Mouse (Mus musculus) stomach, embryonic 14.5 days (tissue): ENCODE data around the gene Zfp609. TPM values are rescaled to one million over a fixed set of nuclear protein-coding genes. Genes with fewer than 3 reads are reported as not detected.

Experiments used
- ATAC-seq: fragments of 200-750 bp; cut with Nextera tagmentation; 2 replicates; pipeline ENCODE4 v1.8.0; 2017; ENCODE audit warnings: low read depth, moderate TSS enrichment; ENCODE audit not compliant: insufficient number of reproducible peaks, insufficient read depth, low FRiP score
- H3K27ac ChIP-seq: fragments of 300-500 bp; sonication (generic); 2 replicates; pipeline ENCODE4 v1.5.1; 2014; ENCODE audit warnings: mild to moderate bottlenecking, low read length, moderate library complexity, mixed read lengths
- H3K27me3 ChIP-seq: fragments of 300-500 bp; sonication (generic); 2 replicates; pipeline ENCODE4 v1.6.1; 2014; ENCODE audit warnings: low read length, control low read depth, mixed read lengths; ENCODE audit not compliant: control insufficient read depth, insufficient read depth
- H3K36me3 ChIP-seq: fragments of 300-500 bp; sonication (generic); 2 replicates; pipeline ENCODE4 v1.6.1; 2014; ENCODE audit warnings: mild to moderate bottlenecking, control low read depth, low read length, moderate library complexity, mixed read lengths; ENCODE audit not compliant: control insufficient read depth, insufficient read depth
- H3K4me1 ChIP-seq: fragments of 300-500 bp; sonication (generic); 2 replicates; pipeline ENCODE4 v1.6.1; 2014; ENCODE audit warnings: low read length, control low read depth, mixed read lengths; ENCODE audit not compliant: control insufficient read depth, insufficient read depth
- H3K4me2 ChIP-seq: fragments of 300-500 bp; sonication (generic); replicated peaks from 2 replicates; pipeline ENCODE4 v1.6.1; 2014; ENCODE audit warnings: low read depth, low read length, control low read depth
- H3K4me3 ChIP-seq: fragments of 300-500 bp; sonication (generic); 2 replicates; pipeline ENCODE4 v1.5.1; 2014; ENCODE audit warnings: low read depth, low read length, control low read depth
- H3K9ac ChIP-seq: fragments of 300-500 bp; sonication (generic); replicated peaks from 2 replicates; pipeline ENCODE4 v1.6.1; 2014; ENCODE audit warnings: low read depth, mild to moderate bottlenecking, control low read depth, low read length, moderate library complexity, mixed read lengths
- H3K9me3 ChIP-seq: fragments of 300-500 bp; sonication (generic); 2 replicates; pipeline ENCODE4 v1.6.1; 2016; ENCODE audit warnings: low read depth, low read length, control low read depth; ENCODE audit not compliant: control insufficient read depth
- WGBS: fragments of 180-500 bp; shearing (Covaris S2); extraction: QIAGEN DNeasy Blood & Tissue Kit; methylation state at CpG from one replicate; pipeline ENCODE4 v1.1.7; 2014; 5-methylcytosine and 5-hydroxymethylcytosine counted together
- polyA plus RNA-seq: library from polyadenylated mRNA; unstranded; fragments of >200 nt; fragmentation: Nextera tagmentation; extraction: Ambion mirVana; gene quantifications from 2 replicates; pipeline ENCODE4 v1.2.1, GENCODE M21; 2014

Zfp609 gene
- polyA plus RNA-seq, 1 experiment from 2014 or later = 8.7 TPM

DNA sequence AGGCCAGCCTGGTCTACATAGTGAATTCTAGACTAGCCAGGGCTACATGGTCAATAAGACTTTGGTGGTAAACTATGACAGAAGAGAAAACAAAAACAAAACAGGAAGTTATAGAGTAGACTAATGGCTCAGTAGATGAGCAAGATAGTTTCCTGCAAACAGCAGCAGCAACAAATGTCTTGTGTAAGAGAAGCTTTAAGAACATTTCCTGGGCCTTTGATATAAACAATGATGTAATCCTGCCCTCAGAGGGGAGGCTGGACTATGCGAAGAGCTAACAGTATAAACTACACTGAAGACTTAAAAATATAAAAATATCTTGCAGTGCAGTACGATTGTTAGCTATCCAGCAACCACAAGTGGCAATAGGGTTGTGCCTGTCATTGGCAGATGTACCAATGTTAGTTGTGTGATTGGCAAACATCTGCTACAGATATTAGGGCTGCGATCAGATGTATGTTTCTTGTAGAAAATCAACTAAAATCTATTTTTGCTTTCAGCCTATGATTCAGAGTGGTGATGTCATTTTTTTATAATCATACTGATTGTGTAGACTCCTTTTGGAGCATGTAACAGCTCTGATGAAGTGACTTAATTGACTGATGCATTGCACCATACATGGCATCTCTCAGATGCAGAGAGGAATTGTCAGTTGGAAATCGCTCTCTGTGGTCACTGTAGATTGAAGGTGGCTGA is 146.3 kb downstream of the Zfp609 start:
- no peak overlapping the region for H3K9ac ChIP-seq
- no peak overlapping the region for H3K4me3 ChIP-seq
- H3K36me3 ChIP-seq = peaks cover under 1% of the 10 kb centered on the region; the same call in 1 of the 2 replicates
- ATAC-seq = no peak
- no peaks in the 10 kb centered on the region for H3K9me3 ChIP-seq
- H3K4me1 ChIP-seq = peaks cover 50% of the 10 kb centered on the region
- H3K27ac ChIP-seq = peak overlapping the region; percentile 49; the same call in 1 of the 2 replicates
- no peak overlapping the region; the same call in 1 of the 2 replicates for H3K4me2 ChIP-seq
- 63% methylated on average over 4 of the region's 4 CpGs for WGBS
- H3K27me3 ChIP-seq = no peaks in the 10 kb centered on the region

DNA sequence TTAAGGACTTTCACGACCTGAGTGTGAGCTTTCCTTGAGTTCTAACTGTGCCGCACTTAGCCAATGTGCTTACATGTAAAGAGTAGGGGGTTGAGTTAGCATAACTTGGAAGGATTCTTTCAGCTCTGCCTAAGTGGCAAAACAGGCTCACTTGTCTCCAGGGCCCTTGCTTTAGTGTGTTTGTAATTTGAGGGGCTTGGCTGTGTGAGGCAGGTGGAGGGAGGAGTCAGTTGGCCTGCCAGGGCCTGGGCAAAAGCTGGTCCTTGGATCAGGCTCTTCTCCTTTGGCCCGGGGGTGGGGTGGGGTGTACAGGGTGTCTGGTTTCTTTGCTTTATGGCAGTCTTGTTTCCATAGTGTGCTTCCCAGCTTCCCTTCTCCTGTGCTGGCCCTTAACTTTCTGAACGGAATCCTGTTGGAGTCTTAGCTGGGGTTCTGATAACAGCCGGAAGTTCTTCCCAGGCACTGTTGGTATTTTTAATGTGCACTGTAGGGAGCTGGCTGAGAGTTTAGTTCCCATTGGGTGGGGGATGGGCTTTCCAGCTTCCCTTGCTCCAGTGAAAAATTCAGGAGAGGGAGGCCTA is 148.1 kb downstream of the Zfp609 start:
- 10% methylated on average over 5 of the region's 5 CpGs for WGBS
- Histone ChIP-seq H3K36me3 (no peaks in the 10 kb centered on the region), H3K9me3 (no peaks in the 10 kb centered on the region), H3K4me3 (peak overlapping the region; percentile 16), H3K4me1 (peaks cover 55% of the 10 kb centered on the region), H3K27ac (peak overlapping the region; percentile 75), H3K27me3 (no peaks in the 10 kb centered on the region), H3K9ac (peak overlapping the region; percentile 14; the same call in 1 of the 2 replicates), H3K4me2 (peak overlapping the region; percentile 94)
- peak; percentile 39; the same call in 1 of the 2 replicates for ATAC-seq

DNA sequence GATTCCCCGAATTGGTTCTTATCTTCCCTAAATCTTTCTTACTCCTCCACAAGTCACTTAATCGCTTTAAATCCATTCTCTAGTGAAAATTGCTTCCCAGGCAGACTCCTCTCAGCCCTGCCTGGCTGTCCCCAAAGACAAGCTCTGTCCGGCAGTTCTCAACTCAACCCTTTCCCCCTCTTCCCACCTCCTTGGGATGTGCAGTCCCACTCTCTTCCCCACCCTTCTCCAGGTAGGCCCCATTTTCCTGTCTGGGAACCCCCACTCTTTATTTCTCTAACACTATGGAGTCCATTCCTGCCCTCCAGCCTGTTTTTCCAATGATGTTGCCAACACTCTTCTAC is 150.3 kb downstream of the Zfp609 start:
- WGBS = 2% methylated on average over 3 of the region's 3 CpGs
- Histone ChIP-seq H3K4me3 (peak overlapping the region; percentile 57), H3K27ac (peak overlapping the region; percentile 58), H3K27me3 (no peaks in the 10 kb centered on the region), H3K36me3 (no peaks in the 10 kb centered on the region), H3K9ac (peak overlapping the region; percentile 62), H3K4me2 (peak overlapping the region; percentile 94), H3K4me1 (peaks cover 55% of the 10 kb centered on the region), H3K9me3 (no peaks in the 10 kb centered on the region)
- no peak for ATAC-seq

DNA sequence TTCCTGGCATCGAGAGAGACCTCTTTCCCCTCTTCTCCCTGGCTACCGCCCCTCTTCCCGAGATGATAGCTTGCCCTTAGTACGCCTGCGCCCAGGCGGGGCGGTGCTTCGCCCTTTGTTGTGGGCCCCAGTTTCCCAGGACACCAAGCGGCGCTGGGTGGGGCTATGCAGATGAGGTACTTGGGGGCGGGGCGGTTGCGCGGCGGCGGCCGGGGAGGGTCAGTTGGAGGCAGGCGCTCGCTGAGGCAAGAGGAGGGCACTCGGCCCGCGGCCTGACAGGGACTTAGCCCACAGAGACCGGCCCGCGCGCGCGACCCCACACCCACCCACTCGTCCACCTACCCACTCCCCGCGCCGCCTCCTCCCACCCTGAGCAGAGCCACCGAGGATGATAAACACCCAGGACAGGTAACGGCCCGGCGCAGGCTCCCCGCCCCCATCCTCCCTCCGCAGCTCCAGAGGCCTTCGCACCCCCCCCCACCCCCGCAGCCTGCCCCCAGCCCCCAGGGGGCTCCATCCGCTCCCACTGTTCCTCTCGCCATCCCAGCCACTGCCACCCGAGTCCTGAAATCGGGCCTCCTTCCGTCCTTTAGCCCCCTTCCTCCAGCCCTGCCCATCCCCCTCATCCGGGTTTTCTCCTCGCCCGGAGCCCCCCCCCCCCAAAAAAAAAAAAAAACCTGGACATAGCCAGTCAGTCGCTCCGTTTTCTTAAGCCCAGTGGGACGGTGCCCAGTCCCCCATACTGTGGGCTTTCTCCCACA is 150.8 kb downstream of the Zfp609 start:
- Histone ChIP-seq H3K4me1 (peaks cover 50% of the 10 kb centered on the region), H3K4me3 (peak overlapping the region; percentile 57), H3K27ac (peak overlapping the region; percentile 58; the same call in 1 of the 2 replicates), H3K27me3 (no peaks in the 10 kb centered on the region), H3K9ac (peak overlapping the region; percentile 62), H3K9me3 (no peaks in the 10 kb centered on the region), H3K36me3 (no peaks in the 10 kb centered on the region), H3K4me2 (peak overlapping the region; percentile 94)
- WGBS = under 1% methylated on average over 47 of the region's 51 CpGs
- peak; percentile 95 for ATAC-seq

DNA sequence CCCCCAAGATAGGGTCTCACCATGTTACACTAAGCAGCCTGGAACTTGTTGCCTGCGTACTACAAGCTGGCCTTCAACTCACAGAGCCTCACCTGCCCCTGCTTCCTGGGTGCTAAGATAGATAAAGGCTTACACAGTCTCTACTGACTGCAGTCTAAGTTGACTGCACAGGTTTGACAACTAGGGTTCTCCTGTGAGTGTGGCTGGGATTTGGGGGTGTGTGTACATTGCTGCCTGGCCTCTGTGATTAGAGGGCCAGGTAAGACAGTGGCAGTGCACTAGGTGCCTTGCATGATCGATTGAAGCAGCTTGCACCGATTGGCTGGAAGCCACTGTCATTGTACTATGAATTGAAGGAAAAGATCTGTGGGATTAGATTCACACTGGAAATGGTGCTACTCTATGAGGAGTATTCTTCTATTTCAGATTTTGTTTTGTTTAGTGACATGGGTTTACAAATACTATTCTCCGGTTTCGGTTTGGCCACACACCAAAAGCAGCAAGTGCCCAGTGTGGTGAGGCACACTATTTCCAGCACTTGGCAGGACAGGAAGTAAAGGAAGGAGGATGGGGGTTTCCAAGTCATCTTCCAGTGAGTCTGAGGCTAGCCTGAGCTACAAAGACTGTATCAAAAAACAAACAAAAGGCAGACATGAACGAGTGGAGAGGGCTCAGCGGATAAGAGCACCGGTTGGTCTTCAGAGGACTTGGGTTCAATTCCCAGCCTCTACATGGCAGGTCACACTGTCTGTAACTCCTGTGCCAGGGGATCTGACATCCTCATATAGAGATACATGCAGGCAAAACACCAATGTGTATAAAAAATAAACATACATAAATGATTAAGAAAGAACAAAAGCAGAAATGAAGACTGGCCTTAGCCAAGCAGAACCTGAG is 151.7 kb downstream of the Zfp609 start:
- H3K27ac ChIP-seq = peak overlapping the region; percentile 21; the same call in 1 of the 2 replicates
- peaks cover 42% of the 10 kb centered on the region for H3K4me1 ChIP-seq
- H3K4me2 ChIP-seq = peak overlapping the region; percentile 94
- H3K36me3 ChIP-seq = no peaks in the 10 kb centered on the region
- 54% methylated on average over 8 of the region's 8 CpGs for WGBS
- 0 out of 2 replicates have a peak overlapping the region, but pooled peaks have one; percentile 62 for H3K9ac ChIP-seq
- H3K4me3 ChIP-seq = peak overlapping the region; percentile 57
- H3K9me3 ChIP-seq = no peaks in the 10 kb centered on the region
- peak; percentile 4; the same call in 1 of the 2 replicates for ATAC-seq
- H3K27me3 ChIP-seq = no peaks in the 10 kb centered on the region

DNA sequence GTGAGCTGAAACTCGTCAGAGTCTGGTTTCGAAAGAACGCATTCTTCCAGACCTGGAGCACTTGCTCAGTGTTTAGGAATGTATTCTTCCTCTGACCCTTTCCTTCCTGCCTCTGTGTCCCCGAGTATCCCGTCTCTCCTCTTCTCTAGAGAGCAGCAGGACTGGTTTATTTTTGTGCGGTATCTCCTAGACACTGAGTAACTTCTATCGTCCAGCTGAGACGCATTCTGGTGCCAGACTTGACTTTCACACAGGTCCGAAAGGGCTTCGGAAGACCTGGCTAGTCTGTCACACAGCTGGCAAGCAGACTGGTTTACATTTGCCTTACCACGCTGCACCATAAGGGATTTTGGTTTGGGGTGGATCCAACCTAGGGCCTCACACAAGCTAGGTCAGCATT is 154.4 kb downstream of the Zfp609 start:
- Histone ChIP-seq H3K4me1 (peaks cover 16% of the 10 kb centered on the region), H3K27ac (peak overlapping the region; percentile 27; the same call in 1 of the 2 replicates), H3K27me3 (no peaks in the 10 kb centered on the region), H3K9me3 (no peaks in the 10 kb centered on the region), H3K4me3 (no peak overlapping the region), H3K4me2 (no peak overlapping the region), H3K9ac (no peak overlapping the region), H3K36me3 (no peaks in the 10 kb centered on the region)
- no peak for ATAC-seq
- WGBS = 49% methylated on average over 11 of the region's 11 CpGs

DNA sequence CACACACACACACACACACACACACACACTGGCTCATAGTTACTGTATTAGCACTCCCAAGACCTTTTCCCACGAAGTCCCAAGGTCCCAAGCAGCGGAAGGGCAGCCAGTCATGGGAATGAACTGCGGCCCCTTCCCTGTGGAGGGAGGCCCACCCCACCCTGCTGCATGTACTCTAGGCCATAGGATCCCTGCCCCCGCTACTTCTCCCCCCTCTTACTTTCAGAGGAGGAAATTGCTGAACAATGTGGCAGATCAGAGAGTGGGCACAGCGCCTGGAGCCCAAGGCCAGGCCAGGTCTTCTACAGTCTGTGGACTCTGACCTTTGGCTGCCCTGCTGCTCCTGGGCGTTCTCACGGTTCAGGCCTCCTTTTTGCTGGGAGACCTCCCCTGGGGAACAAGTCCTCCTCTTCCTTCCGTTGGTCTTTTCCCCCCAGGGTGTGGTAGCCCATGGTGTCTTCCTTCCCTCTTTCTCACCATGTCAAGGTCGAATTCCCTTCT is 155.9 kb downstream of the Zfp609 start:
- Histone ChIP-seq H3K27me3 (no peaks in the 10 kb centered on the region), H3K36me3 (no peaks in the 10 kb centered on the region), H3K9ac (no peak overlapping the region), H3K4me3 (no peak overlapping the region), H3K4me2 (no peak overlapping the region), H3K9me3 (no peaks in the 10 kb centered on the region), H3K27ac (no peak overlapping the region), H3K4me1 (peaks cover 8% of the 10 kb centered on the region)
- 51% methylated on average over 9 of the region's 9 CpGs for WGBS
- no peak for ATAC-seq
